Mouse (Mus musculus) liver, adult 2 months (tissue): ENCODE data around the gene Tsga8. TPM values are rescaled to one million over a fixed set of nuclear protein-coding genes. Genes with fewer than 3 reads are reported as not detected.

Experiments used
- DNase-seq: peaks from one replicate; pipeline ENCODE4 v3.0.0-alpha.2; 2011; ENCODE audit warnings: low read depth, low spot score; ENCODE audit errors: extremely low read depth
- H3K27ac ChIP-seq: fragments of 200-500 bp; replicated peaks from 2 replicates; pipeline ENCODE4 v1.5.1; 2012; ENCODE audit warnings: low read depth, mild to moderate bottlenecking, control low read depth, inconsistent platforms, low read length; ENCODE audit not compliant: insufficient read depth
- H3K27me3 ChIP-seq: fragments of 200-500 bp; 2 replicates; pipeline ENCODE4 v1.6.1; 2012; ENCODE audit warnings: mild to moderate bottlenecking, moderate library complexity, low read length, inconsistent platforms; ENCODE audit not compliant: control insufficient read depth, insufficient read depth
- H3K36me3 ChIP-seq: fragments of 200-500 bp; 2 replicates; pipeline ENCODE4 v1.6.1; 2012; ENCODE audit warnings: low read length, inconsistent platforms; ENCODE audit not compliant: control insufficient read depth, insufficient read depth
- H3K4me1 ChIP-seq: fragments of 200-500 bp; 2 replicates; pipeline ENCODE4 v1.6.1; 2011; ENCODE audit warnings: low read length; ENCODE audit not compliant: control insufficient read depth, insufficient read depth
- H3K4me3 ChIP-seq: fragments of 200-500 bp; 2 replicates; pipeline ENCODE4 v1.5.1; 2011; ENCODE audit warnings: low read depth, mild to moderate bottlenecking, control low read depth, low read length, moderate library complexity; ENCODE audit not compliant: insufficient read depth
- H3K79me2 ChIP-seq: fragments of 200-500 bp; 2 replicates; pipeline ENCODE4 v1.6.1; 2012; ENCODE audit warnings: inconsistent platforms, mild to moderate bottlenecking, low read length, moderate library complexity; ENCODE audit not compliant: control insufficient read depth, insufficient read depth
- H3K9ac ChIP-seq: fragments of 200-500 bp; 2 replicates; pipeline ENCODE4 v1.6.1; 2012; ENCODE audit warnings: low read depth, mild to moderate bottlenecking, control low read depth, inconsistent platforms, low read length
- CTCF ChIP-seq: fragments of 200-500 bp; IDR thresholded peaks from 2 replicates; pipeline ENCODE4 v1.5.1; 2011; ENCODE audit warnings: low read depth, low read length, control low read depth
- POLR2A ChIP-seq: fragments of 200-500 bp; IDR thresholded peaks from 2 replicates; pipeline ENCODE4 v1.6.1; 2011; ENCODE audit warnings: low read length, control low read depth; ENCODE audit not compliant: insufficient read depth; ENCODE audit errors: extremely low read depth
- WGBS: fragments of 180-500 bp; shearing (Covaris S2); methylation state at CpG from one replicate; pipeline ENCODE4 v1.1.7; 2018; 5-methylcytosine and 5-hydroxymethylcytosine counted together
- polyA plus RNA-seq: library from polyadenylated mRNA; depleted of rRNA; stranded (reverse); fragments of >200 nt; gene quantifications from 2 replicates; pipeline ENCODE4 v1.2.3, GENCODE M21; 2012; rRNA removed
- total RNA-seq: library from RNA; depleted of rRNA; stranded (reverse); fragments of >200 nt; gene quantifications from 2 replicates; pipeline ENCODE4 v1.2.3, GENCODE M21; 2014; rRNA removed

The Tsga8 gene
- not detected in 2 replicates for total RNA-seq
- polyA plus RNA-seq, result not detected in 2 replicates

GRCm38 (mm10) chrX:83487598-83487997 lies at the start of gene Tsga8:
Gene Tsga8 (minus strand): TSS chrX:83487924.
- H3K4me3 ChIP-seq, result no peak within 1 kb of the TSS
- H3K27ac ChIP-seq, result no peak within 1 kb of the TSS
- no peaks in the 10 kb centered on the region for H3K27me3 ChIP-seq
- no peak for DNase-seq
- TF ChIP-seq CTCF (no peak), POLR2A (no peak)
- no peaks in the 10 kb centered on the region for H3K79me2 ChIP-seq
- no peaks in the 10 kb centered on the region for H3K36me3 ChIP-seq
- no peaks in the 10 kb centered on the region for H3K4me1 ChIP-seq
- WGBS, result 93% methylated on average over 15 of the region's 15 CpGs
- no peak within 1 kb of the TSS for H3K9ac ChIP-seq
